Mouse (Mus musculus) liver, embryonic 14.5 days (tissue): ENCODE measurements around the gene Cavin1.

Source experiments
- CTCF ChIP-seq: IDR thresholded peaks from 2 replicates; pipeline ENCODE4 v1.5.1; 2016; ENCODE audit warnings: antibody characterized with exemption, low read depth, control low read depth
- EP300 ChIP-seq: IDR thresholded peaks from 2 replicates; pipeline ENCODE4 v1.6.1; 2016; ENCODE audit warnings: antibody characterized with exemption, low read depth

GRCm38 (mm10) chr11:100969744-100970556 is 737 bp downstream of the Cavin1 start:
- TF ChIP-seq CTCF (no peak), EP300 (no peak)
